Mouse (Mus musculus) MEL (cell line): ENCODE data around the gene Mdp1.

Source experiments
- CTCF ChIP-seq, 3 experiments: IDR thresholded peaks in 2 of 3; conservative IDR thresholded peaks in 1 of 3; 2 replicates each; pipeline ENCODE4 v1.5.1; 2011 to 2012; ENCODE audit warnings: low read length in 3 of 3, low read depth in 2 of 3, mild to moderate bottlenecking in 2 of 3, improper control_type of control experiment in 1 of 3, inconsistent platforms in 1 of 3, mixed read lengths in 1 of 3, moderate library complexity in 1 of 3; ENCODE audit not compliant: control insufficient read depth in 1 of 3, insufficient read depth in 1 of 3, poor library complexity in 1 of 3, severe bottlenecking in 1 of 3
- EP300 ChIP-seq, 2 experiments: IDR thresholded peaks; 2 replicates each; pipeline ENCODE4 v1.6.1; 2011; ENCODE audit warnings: improper control_type of control experiment in 2 of 2, low read length in 2 of 2, low read depth in 1 of 2, mild to moderate bottlenecking in 1 of 2
- ETS1 ChIP-seq: IDR thresholded peaks from 2 replicates; pipeline ENCODE4 v1.6.1; 2012; ENCODE audit warnings: low read depth, mild to moderate bottlenecking, inconsistent platforms, low read length, improper control_type of control experiment, moderate library complexity
- MAZ ChIP-seq: IDR thresholded peaks from 2 replicates; pipeline ENCODE4 v1.6.1; 2012; ENCODE audit warnings: low read depth, mild to moderate bottlenecking, inconsistent platforms, low read length, improper control_type of control experiment
- POLR2A ChIP-seq, 2 experiments: IDR thresholded peaks; 2 replicates each; pipeline ENCODE4 v1.6.1; 2011 to 2012; ENCODE audit warnings: low read length in 2 of 2, mild to moderate bottlenecking in 2 of 2, control low read depth in 1 of 2, improper control_type of control experiment in 1 of 2, low read depth in 1 of 2, moderate library complexity in 1 of 2; ENCODE audit not compliant: control insufficient read depth in 1 of 2, insufficient read depth in 1 of 2, poor library complexity in 1 of 2

DNA sequence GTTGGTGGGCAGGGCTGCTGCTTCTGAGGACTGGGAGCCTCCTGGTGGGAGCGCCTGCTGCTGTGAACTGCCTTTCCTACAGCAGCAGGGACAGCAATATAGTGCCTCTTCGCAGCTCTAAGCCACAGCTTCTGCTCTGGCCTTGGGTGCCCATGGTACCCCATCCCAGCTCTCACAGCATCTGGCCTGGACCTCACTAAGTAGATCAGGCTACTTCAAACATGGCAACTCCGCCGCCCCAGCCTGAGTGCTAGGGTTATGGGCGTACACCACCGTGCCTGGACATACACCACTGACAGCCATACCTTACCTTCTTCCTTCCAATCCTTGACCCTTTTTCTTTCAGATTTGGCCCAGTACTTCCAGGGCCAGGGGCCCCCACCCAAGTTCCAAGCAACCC, 52.0 kb downstream of the Mdp1 start:
- TF ChIP-seq ETS1 (no peak), EP300 (IDR thresholded peaks at IDR 0.05; ENCODE audit: low read depth in 1 of 2, low read length in 2 of 2) (no peak), CTCF (IDR thresholded peaks at IDR 0.05 in 2 of 3, conservative IDR thresholded peaks at IDR 0.05 in 1 of 3; ENCODE audit: control insufficient read depth in 1 of 3, insufficient read depth in 1 of 3, low read depth in 2 of 3, low read length in 3 of 3, poor library complexity in 1 of 3, severe bottlenecking in 1 of 3) (no peak), POLR2A (IDR thresholded peaks at IDR 0.05; ENCODE audit: control insufficient read depth in 1 of 2, insufficient read depth in 1 of 2, low read depth in 1 of 2, low read length in 2 of 2, poor library complexity in 1 of 2) (no peak), MAZ (no peak)
